Mouse (Mus musculus) limb, embryonic 14.5 days (tissue): ENCODE measurements around the gene Tlr9. TPM values are rescaled to one million over a fixed set of nuclear protein-coding genes. Genes with fewer than 3 reads are reported as not detected.

Source experiments
- ATAC-seq: fragments of 200-750 bp; cut with Nextera tagmentation; 2 replicates; pipeline ENCODE4 v1.8.0; 2017; ENCODE audit warnings: low read depth, moderate number of reproducible peaks, moderate TSS enrichment; ENCODE audit not compliant: low FRiP score
- DNase-seq: peaks from one replicate; pipeline ENCODE4 v3.0.0-alpha.2; 2015; ENCODE audit warnings: low spot score
- H3K27ac ChIP-seq: fragments of 300-500 bp; sonication (generic); replicated peaks from 2 replicates; pipeline ENCODE4 v1.5.1; 2014; ENCODE audit warnings: low read depth, mild to moderate bottlenecking, low read length, moderate library complexity, mixed read lengths
- H3K27me3 ChIP-seq: fragments of 300-500 bp; sonication (generic); 2 replicates; pipeline ENCODE4 v1.6.1; 2014; ENCODE audit warnings: low read length, mixed read lengths; ENCODE audit not compliant: control insufficient read depth, insufficient read depth
- H3K36me3 ChIP-seq: fragments of 300-500 bp; sonication (generic); 2 replicates; pipeline ENCODE4 v1.6.1; 2014; ENCODE audit warnings: mild to moderate bottlenecking, low read length, moderate library complexity, mixed read lengths; ENCODE audit not compliant: control insufficient read depth, insufficient read depth
- H3K4me1 ChIP-seq: fragments of 300-500 bp; sonication (generic); 2 replicates; pipeline ENCODE4 v1.6.1; 2014; ENCODE audit warnings: antibody characterized with exemption, low read length, mixed read lengths; ENCODE audit not compliant: control insufficient read depth, insufficient read depth
- H3K4me2 ChIP-seq: fragments of 300-500 bp; sonication (generic); replicated peaks from 2 replicates; pipeline ENCODE4 v1.6.1; 2014; ENCODE audit warnings: low read depth, mild to moderate bottlenecking, low read length, moderate library complexity; ENCODE audit not compliant: severe bottlenecking
- H3K4me3 ChIP-seq: fragments of 300-500 bp; sonication (generic); replicated peaks from 2 replicates; pipeline ENCODE4 v1.5.1; 2014; ENCODE audit warnings: low read length
- H3K9ac ChIP-seq: fragments of 300-500 bp; sonication (generic); 2 replicates; pipeline ENCODE4 v1.6.1; 2014; ENCODE audit warnings: mild to moderate bottlenecking, low read depth, low read length, moderate library complexity; ENCODE audit not compliant: severe bottlenecking
- H3K9me3 ChIP-seq: fragments of 300-500 bp; sonication (generic); 2 replicates; pipeline ENCODE4 v1.6.1; 2016; ENCODE audit warnings: low read length; ENCODE audit not compliant: control insufficient read depth
- POLR2A ChIP-seq: fragments of 200-500 bp; IDR thresholded peaks from 2 replicates; pipeline ENCODE4 v1.8.0; 2012; ENCODE audit warnings: inconsistent platforms, mild to moderate bottlenecking, moderate library complexity, borderline replicate concordance; ENCODE audit not compliant: insufficient read depth, insufficient read length; ENCODE audit errors: extremely low read depth
- WGBS: fragments of 180-500 bp; shearing (Covaris S2); extraction: QIAGEN DNeasy Blood & Tissue Kit; methylation state at CpG from one replicate; pipeline ENCODE4 v1.1.7; 2014; 5-methylcytosine and 5-hydroxymethylcytosine counted together
- polyA plus RNA-seq, 2 experiments: library from polyadenylated mRNA; depleted of rRNA in 1 of 2; stranded (reverse) in 1 of 2; unstranded in 1 of 2; fragments of >200 nt; fragmentation: Nextera tagmentation in 1 of 2; extraction: Ambion mirVana in 1 of 2; gene quantifications; 2 replicates each; pipeline versions ENCODE4 v1.2.1 to v1.2.3; 2012 to 2014

Tlr9 gene
- polyA plus RNA-seq, 2 experiments: 0.08 to 0.99 TPM

GRCm38 (mm10) chr9:106262075-106262474 is 39.7 kb downstream of the Tlr9 start:
- Histone ChIP-seq H3K36me3 (no peaks in the 10 kb centered on the region), H3K27me3 (no peaks in the 10 kb centered on the region), H3K9me3 (no peaks in the 10 kb centered on the region), H3K4me1 (no peaks in the 10 kb centered on the region), H3K4me3 (no peak overlapping the region), H3K27ac (no peak overlapping the region), H3K4me2 (no peak overlapping the region), H3K9ac (no peak overlapping the region)
- TF ChIP-seq POLR2A: no peak
- ATAC-seq: no peak
- no peak for DNase-seq
- WGBS: 88% methylated on average over 3 of the region's 3 CpGs

- WGBS: 79% methylated on average over 9 of the region's 9 CpGs
Measured at GRCm38 (mm10) chr9:106263381-106263924, 41.1 kb downstream of the Tlr9 start.

DNA sequence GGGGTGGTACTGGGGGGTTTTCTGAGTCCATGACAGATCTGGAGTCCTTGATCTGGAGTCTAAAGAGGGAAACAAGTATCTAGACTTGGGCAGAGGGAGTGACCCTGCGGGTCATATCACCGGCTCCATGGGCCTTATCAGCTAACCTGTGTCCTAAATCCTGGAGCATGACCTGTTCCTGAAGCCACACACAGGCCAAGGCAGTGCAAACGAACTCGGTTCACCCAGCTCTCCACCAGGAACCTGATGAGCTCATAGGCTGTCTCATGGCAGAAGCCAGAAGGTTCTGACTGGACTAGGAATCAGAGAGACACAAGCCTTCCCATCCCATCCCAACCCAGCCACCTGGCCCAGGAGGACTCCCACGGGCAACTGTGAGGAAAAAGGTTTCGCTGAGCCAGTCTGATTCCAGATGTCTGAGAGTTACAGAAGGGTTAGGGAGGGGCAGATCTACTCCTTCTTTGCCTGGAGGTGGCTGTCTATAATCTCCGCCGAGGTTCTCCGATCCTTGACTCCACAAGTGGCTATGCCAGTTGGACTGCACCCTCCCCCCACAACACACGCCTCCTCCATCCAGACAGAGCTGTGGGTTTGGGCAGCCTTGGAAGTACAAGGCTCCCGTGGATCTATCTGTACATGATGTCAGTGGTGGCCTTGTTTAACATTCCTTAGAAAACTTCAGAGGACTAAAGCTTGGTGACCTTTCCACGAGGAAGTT is 43.1 kb downstream of the Tlr9 start:
- no peak for TF ChIP-seq POLR2A
- WGBS: 70% methylated on average over 12 of the region's 12 CpGs
- H3K4me3 ChIP-seq: no peak overlapping the region
- H3K4me2 ChIP-seq: no peak overlapping the region
- H3K9ac ChIP-seq: no peak overlapping the region
- no peaks in the 10 kb centered on the region for H3K9me3 ChIP-seq
- no peaks in the 10 kb centered on the region for H3K4me1 ChIP-seq
- H3K27me3 ChIP-seq: no peaks in the 10 kb centered on the region
- DNase-seq: no peak
- no peak overlapping the region for H3K27ac ChIP-seq
- ATAC-seq: no peak
- no peaks in the 10 kb centered on the region for H3K36me3 ChIP-seq

More at GRCm38 (mm10) chr9:106263381-106263924, 41.1 kb downstream of the Tlr9 start:
- Histone ChIP-seq H3K4me1 (no peaks in the 10 kb centered on the region), H3K36me3 (no peaks in the 10 kb centered on the region), H3K4me2 (no peak overlapping the region), H3K27ac (no peak overlapping the region), H3K9me3 (no peaks in the 10 kb centered on the region), H3K27me3 (no peaks in the 10 kb centered on the region), H3K9ac (no peak overlapping the region), H3K4me3 (no peak overlapping the region)
- DNase-seq (no peak), ATAC-seq (no peak)
- no peak for TF ChIP-seq POLR2A

GRCm38 (mm10) chr9:106266936-106267657 is 44.7 kb downstream of the Tlr9 start:
- 65% methylated on average over 2 of the region's 2 CpGs for WGBS
- Histone ChIP-seq H3K27ac (no peak overlapping the region), H3K4me1 (no peaks in the 10 kb centered on the region), H3K4me2 (no peak overlapping the region), H3K27me3 (no peaks in the 10 kb centered on the region), H3K36me3 (no peaks in the 10 kb centered on the region), H3K9me3 (no peaks in the 10 kb centered on the region), H3K9ac (no peak overlapping the region), H3K4me3 (no peak overlapping the region)
- no peak for TF ChIP-seq POLR2A
- ATAC-seq (no peak), DNase-seq (no peak)

DNA sequence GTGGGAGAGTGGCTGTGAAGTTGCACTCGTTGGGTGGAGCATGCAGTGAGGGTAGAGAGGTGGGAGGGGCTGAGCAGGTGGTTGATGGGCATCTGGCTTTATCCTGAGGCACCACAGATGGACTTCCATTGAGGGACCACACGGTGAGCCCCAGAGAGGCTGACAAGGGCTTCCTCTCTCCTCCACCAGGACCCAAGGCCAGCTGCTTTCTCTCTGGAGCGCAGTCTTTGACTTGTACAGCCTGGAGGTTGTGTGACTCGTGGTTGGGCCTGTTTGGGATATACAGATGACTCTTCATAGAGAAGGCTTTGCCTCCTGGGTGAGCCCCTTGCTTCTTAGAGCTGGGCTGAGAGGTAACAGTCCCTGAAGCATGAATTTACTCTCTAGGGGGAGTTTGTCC is 46.0 kb downstream of the Tlr9 start:
- Histone ChIP-seq H3K4me2 (no peak overlapping the region), H3K9me3 (no peaks in the 10 kb centered on the region), H3K27ac (no peak overlapping the region), H3K4me3 (no peak overlapping the region), H3K27me3 (no peaks in the 10 kb centered on the region), H3K36me3 (no peaks in the 10 kb centered on the region), H3K4me1 (no peaks in the 10 kb centered on the region), H3K9ac (no peak overlapping the region)
- DNase-seq (no peak), ATAC-seq (no peak)
- no peak for TF ChIP-seq POLR2A
- WGBS: 33% methylated on average over 3 of the region's 4 CpGs
